Mouse (Mus musculus): ENCODE data around the gene Vmn2r31. TPM values are rescaled to one million over a fixed set of nuclear protein-coding genes. Genes with fewer than 3 reads are reported as not detected.
"Not testable (repeated sequence)": the region's sequence is repeated elsewhere in the genome, so short reads cannot be mapped to it uniquely, and the experiment has no call there.

The Vmn2r31 gene
- not detected for total RNA-seq (2021)

- DNase-seq (ENCODE audit: low spot score); intact Hi-C loops (cut with DNase I): not testable (repeated sequence)
Measured at GRCm38 (mm10) chr7:7399603-7400002, at the start of gene Vmn2r31. Gene Vmn2r31, minus strand, starts transcription at chr7:7399703.

- DNase-seq (ENCODE audit: low spot score); intact Hi-C loops (cut with DNase I): not testable (repeated sequence)
Measured at GRCm38 (mm10) chr7:7374431-7374830, 25.1 kb downstream of the Vmn2r31 start, which contains the start of gene Gm45783. Gene Gm45783, minus strand, starts transcription at chr7:7374573.

GRCm38 (mm10) chr7:7337509-7337908, 62.0 kb downstream of the Vmn2r31 start, which contains the start of gene Vmn2r30:
Gene Vmn2r30, minus strand, starts transcription at chr7:7337609.
- DNase-seq (ENCODE audit: low spot score); intact Hi-C loops (cut with DNase I): not testable (repeated sequence)

Other genes with a start within 250 kb of the Vmn2r31 start
- 1 to 10 TPM; 1.7 to 2.1 TPM for gene Zfp418, start 228.4 kb downstream of the Vmn2r31 start, total RNA-seq (2021)
- gene Zfp772, start 189.7 kb downstream of the Vmn2r31 start, total RNA-seq (2021), result 1 to 10 TPM; 1.7 to 2.2 TPM
- under 1 TPM in 1 of 2 experiments, not detected in 1; 0.16 TPM for gene Vmn2r29, start 152.4 kb downstream of the Vmn2r31 start, total RNA-seq (2021)
- 1 to 10 TPM in 1 of 2 experiments, under 1 TPM in 1; 0.78 to 2.3 TPM for gene Gm45844, start 121.4 kb downstream of the Vmn2r31 start, total RNA-seq (2021)
- 10 to 100 TPM; 51.0 to 58.5 TPM for gene Clcn4, start 98.9 kb downstream of the Vmn2r31 start, total RNA-seq (2021)
- not detected for gene Vmn2r30, start 62.1 kb downstream of the Vmn2r31 start, total RNA-seq (2021)
- gene Gm45783, start 25.1 kb downstream of the Vmn2r31 start, total RNA-seq (2021), result not detected
- not detected for gene Vmn2r32, start 80.3 kb upstream of the Vmn2r31 start, total RNA-seq (2021)
- not detected for gene Vmn2r33, start 167.1 kb upstream of the Vmn2r31 start, total RNA-seq (2021)